Mouse (Mus musculus) adrenal gland, adult 18-20 months (tissue): ENCODE measurements at regions not wholly inside any gene's neighbourhood (a gene's known extent, or its start where the extent isn't known, plus 50 kb on each side); places are given as distances from the start of the nearest gene placed in this dataset.

Experiments
- DNase-seq, 2 experiments: peaks; one replicate each; pipeline ENCODE4 v3.0.0; 2021 to 2022; ENCODE audit warnings: low spot score in 2 of 2

DNA sequence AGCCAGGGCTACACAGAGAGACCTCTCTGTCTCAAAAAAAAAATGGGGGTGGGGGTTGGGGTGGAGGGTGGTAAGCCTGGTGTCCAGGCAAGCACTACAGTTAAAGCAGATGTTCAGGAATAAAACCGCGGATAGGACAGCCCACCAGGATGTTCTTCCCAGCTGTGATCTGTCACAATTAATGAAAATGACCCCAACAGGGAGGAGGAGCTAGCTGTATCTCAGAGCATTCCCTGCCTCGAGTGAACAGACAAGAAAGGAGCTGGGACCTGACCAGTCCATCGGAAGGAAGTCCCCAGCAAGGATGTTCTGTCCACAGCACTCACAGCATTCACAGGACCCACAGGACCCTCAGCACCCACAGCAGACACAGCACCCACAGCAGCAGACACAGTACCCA lies 80.4 kb downstream of the Utp6 start:
- no peak for DNase-seq

DNA sequence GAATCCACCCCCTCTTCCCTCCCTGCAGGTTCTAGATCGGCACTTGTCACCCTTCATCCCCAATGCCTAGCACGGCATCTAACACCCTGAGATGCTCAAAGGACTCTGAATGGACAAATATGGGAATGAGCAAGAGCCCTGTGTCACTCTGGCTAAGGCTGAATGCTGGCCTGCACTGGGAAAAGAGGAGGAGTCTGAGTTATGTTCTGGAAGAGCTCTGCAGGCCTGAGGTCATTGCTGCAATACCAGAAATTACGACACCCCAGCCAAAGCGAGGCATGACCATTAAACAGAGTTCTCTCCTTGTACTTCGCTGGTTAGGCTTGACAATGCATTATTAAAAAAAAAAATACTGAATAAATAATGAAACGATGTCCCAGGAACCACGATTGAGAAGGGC lies 84.1 kb downstream of the Utp6 start:
- DNase-seq = peak in 1 of 2 experiments; percentile 24

DNA sequence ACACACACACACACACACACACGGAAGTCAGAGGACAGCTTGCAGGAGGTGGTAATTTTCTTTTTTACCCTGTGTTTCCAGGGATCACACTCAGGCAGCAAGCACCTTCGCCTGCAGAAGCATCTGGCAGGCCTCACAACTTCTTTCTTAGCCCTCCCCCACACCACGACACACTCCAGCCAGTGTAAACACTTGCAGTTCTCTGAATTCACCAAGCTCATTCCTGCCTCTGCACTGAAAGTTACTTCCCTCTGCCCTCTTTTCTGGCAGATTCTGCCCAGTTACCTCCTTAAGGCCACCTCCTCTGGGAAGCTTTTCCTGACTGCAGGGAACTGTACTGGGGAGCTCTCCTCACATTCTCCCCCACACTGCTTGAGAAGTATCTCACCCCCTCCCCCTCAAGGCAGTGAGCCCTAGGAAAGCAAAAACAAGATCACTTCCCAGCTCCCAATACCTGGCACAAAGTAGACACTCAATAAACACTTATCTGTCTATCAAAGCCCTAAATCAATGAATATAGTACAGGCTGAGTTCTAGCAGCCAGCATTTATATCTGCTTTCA lies 84.9 kb downstream of the Utp6 start:
- DNase-seq = no peak

DNA sequence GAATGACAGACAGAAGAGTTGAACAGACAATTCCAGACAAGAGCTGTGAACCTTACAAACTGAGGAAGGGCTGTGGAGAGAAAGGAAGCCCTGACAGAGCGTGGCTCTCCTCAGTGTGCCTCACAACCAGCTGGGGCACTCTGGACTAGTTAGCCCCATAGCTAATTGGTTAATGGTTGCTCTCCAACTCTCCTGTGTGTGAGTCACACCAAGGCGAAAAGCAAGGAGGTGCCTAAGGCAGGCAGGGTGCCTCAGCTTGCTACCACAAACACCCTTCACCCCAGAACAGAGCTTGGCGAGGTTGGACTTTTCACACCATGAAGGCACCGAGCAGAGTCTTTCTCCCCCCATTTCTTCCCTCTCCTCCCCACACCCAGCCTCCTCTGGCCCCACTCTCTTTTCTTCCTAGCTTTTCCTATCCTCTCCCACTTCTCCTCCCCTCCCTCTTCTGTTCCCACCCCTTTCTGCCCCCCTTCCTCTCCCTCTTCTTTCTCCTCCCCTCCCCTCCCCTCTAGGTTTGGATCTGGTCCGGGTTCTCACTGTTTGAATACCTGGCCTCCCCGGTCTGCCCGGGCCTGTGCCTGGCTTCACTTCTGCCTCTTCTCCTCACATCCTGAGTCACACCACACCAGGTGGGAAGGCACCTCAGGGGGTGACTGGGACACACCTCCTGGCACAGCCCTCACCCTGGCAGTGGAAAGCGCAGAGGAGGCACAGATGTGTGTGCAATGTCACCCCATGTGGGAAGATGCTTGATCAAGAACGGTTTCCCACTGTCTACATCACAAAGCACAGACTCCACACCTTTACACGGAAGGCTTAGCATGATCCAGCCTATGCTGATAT lies 90.2 kb downstream of the Utp6 start:
- no peak for DNase-seq

- DNase-seq = no peak
These were observed 92.0 kb downstream of the Utp6 start for GRCm38 (mm10) chr11:79870189-79870588.

GRCm38 (mm10) chr11:79869009-79869408 lies 93.2 kb downstream of the Utp6 start:
- no peak for DNase-seq

- no peak for DNase-seq
These were observed 97.4 kb downstream of the Utp6 start for GRCm38 (mm10) chr11:79864836-79865235.

- no peak for DNase-seq
These were observed 98.6 kb downstream of the Utp6 start for GRCm38 (mm10) chr11:79863487-79864175.

DNA sequence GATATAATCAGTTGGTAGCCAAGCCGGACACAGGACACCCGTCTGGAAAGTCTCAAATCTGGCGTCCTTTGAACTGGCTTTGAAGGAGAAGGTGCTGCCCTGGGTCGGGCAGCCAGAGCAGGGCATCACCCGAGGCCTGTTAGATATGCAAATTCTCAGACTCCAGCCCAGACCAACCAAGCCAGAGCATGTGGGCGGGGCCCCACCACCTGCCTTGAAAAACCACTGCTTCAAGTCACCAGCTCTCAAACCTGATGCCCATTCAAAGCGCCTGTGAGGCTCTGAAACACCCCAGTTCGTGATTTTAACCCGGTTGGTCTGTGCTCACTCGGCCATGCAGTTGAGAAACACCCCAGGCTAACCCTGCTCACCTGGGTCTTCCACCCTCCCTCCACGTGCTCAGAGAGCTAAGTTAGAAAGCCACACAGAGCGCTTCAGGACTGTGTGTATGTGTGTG lies 101.6 kb downstream of the Utp6 start:
- no peak for DNase-seq

GRCm38 (mm10) chr11:79856376-79856775 lies 105.8 kb downstream of the Utp6 start:
- no peak for DNase-seq

GRCm38 (mm10) chr11:79849545-79849944 lies 112.6 kb downstream of the Utp6 start:
- DNase-seq = no peak

DNA sequence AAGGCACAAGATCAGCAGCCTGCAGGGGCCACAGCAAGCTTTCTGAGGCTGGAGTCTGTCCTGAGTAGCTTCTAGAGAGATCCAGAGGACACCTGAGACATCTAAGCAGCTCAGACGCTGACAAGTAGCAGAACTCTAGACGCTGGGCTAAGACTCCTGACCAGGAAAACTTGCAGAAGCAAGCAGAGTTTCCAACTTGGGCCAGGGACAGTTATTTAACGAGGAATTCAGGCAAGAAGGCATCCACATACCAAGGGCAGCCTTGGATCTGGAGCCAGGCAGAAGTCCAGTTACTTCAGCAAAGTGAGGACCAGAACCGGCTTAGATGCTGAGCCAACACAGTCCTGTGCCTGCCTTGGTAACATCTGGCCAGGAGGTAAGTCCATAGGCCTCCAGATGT lies 117.8 kb downstream of the Utp6 start:
- no peak for DNase-seq

DNA sequence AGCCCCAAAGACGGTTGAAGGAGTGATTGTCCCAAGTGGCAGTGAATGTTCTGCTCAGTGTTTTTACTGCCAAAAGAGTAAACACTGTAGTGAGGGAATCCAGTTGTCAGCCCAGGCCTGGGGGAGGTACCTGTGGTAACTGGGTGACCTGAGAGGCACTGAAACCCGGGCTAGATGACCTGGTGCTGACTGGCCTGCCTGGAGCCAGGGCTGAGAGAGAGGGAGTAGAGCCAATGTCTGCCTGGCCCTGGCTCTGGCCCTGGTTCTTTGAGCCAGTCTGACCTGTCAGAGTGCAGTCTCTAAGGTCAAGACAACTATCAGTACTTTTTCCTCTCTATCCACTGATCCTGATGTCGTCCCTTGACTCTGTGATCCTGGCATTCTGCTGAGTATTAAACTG lies 119.2 kb downstream of the Utp6 start:
- no peak for DNase-seq

GRCm38 (mm10) chr11:79839973-79840372 lies 122.2 kb downstream of the Utp6 start:
- DNase-seq = no peak

GRCm38 (mm10) chr11:79838051-79838450 lies 124.1 kb downstream of the Utp6 start:
- DNase-seq = no peak

- DNase-seq = no peak
These were observed 124.9 kb downstream of the Utp6 start for GRCm38 (mm10) chr11:79837076-79837990.

DNA sequence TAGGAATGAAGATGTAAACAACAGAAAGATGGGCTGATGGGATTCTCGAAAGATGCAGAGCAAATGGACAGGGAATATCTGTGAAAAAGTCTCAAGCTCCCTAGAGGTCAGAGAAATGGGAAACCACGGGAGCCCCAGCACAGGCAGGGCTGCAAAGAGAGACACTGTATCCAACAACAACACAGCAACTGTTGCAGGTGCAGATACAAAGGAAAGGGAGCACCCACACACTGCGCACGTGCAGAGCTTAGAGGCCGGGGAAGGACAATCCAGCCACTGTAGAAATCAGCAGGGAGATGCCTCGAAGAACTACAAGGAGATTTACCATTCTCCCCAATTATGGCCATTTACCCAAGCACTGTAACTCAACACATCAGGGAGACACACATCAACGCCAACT lies 126.3 kb downstream of the Utp6 start:
- no peak for DNase-seq

GRCm38 (mm10) chr11:79833817-79834216 lies 128.4 kb downstream of the Utp6 start:
- DNase-seq = no peak

DNA sequence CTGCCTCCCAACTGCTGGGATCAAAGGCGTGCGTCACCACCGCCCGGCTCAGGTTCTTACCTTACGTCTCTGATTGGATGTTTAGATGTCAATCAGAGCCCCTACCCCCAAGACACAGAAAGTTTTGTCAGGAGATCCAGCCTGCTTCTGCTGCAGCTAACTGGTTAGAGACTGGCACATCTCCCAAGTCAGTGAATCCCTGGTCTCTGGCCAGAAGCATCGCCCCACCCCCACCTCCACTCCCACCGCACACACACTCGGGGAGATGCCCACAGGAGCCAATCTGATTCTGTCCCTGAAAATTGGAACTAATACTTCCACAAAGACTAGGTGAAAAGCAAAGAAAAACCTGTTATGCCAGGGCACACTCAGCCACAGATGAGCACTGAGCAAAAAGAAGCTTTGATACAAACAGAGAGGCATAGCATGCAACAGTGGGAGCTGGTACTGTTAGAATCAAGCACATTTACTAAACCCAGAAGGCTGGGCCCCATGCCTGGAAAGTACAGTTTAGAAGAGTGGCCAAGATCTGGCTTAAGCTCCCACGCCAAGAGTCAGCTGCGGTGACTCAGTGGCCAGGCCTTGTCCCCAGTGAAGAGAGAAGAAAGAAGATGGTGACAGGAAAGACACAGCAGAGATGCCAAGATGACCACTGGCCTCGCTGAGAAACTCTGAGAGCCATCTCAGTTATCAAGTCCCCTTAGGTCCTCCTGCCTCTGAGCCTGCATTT lies 130.4 kb downstream of the Utp6 start:
- peak in 1 of 2 experiments; percentile 11 for DNase-seq

DNA sequence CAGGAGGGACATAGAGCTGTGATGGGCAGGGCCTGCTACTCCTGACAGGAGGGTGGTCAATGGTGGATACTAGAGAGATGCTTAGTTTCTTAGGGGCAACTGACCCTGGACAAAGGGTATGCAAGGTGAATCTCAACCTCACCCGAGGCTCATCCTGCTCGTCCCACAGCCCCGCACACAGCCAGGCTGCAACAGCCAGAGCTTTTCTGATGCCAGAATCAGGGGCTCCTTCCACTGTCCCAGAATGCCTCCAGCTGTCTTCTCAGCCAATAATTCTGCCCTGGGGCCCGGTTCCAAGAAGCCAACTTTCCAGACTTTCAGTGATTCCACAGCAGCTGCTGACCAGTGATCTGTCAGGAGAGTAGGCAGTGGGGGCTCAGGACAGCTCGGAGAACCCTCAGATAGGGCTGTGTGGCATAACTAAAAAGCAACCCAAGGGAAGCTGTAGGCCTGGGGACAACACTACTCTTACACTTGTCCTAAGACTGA lies 131.6 kb downstream of the Utp6 start:
- no peak for DNase-seq
